Mouse (Mus musculus) neural tube, embryonic 11.5 days (tissue): ENCODE results near the gene Bmper. TPM values are rescaled to one million over a fixed set of nuclear protein-coding genes. Genes with fewer than 3 reads are reported as not detected.

Source experiments
- ATAC-seq: fragments of 200-750 bp; cut with Nextera tagmentation; 2 replicates; pipeline ENCODE4 v1.8.0; 2017; ENCODE audit warnings: moderate number of reproducible peaks, mild to moderate bottlenecking, moderate TSS enrichment, moderate library complexity; ENCODE audit not compliant: insufficient read depth, low FRiP score, low TSS enrichment
- DNase-seq: peaks from one replicate; pipeline ENCODE4 v3.0.0-alpha.2; 2015; ENCODE audit warnings: low spot score
- H3K27ac ChIP-seq: fragments of 300-500 bp; sonication (generic); 2 replicates; pipeline ENCODE4 v1.5.1; 2014; ENCODE audit warnings: low read depth, mild to moderate bottlenecking, low read length
- H3K27me3 ChIP-seq: fragments of 300-500 bp; sonication (generic); 2 replicates; pipeline ENCODE4 v1.6.1; 2014; ENCODE audit warnings: mild to moderate bottlenecking, low read length, mixed read lengths; ENCODE audit not compliant: control insufficient read depth, insufficient read depth
- H3K36me3 ChIP-seq: fragments of 300-500 bp; sonication (generic); 2 replicates; pipeline ENCODE4 v1.6.1; 2014; ENCODE audit warnings: mild to moderate bottlenecking, low read length, moderate library complexity, mixed read lengths; ENCODE audit not compliant: control insufficient read depth, insufficient read depth
- H3K4me1 ChIP-seq: fragments of 300-500 bp; sonication (generic); 2 replicates; pipeline ENCODE4 v1.6.1; 2014; ENCODE audit warnings: low read length, mixed read lengths; ENCODE audit not compliant: control insufficient read depth, insufficient read depth
- H3K4me2 ChIP-seq: fragments of 300-500 bp; sonication (generic); 2 replicates; pipeline ENCODE4 v1.6.1; 2014; ENCODE audit warnings: low read depth, mild to moderate bottlenecking, moderate library complexity
- H3K4me3 ChIP-seq: fragments of 300-500 bp; sonication (generic); 2 replicates; pipeline ENCODE4 v1.5.1; 2014; ENCODE audit warnings: low read depth, low read length
- H3K9ac ChIP-seq: fragments of 300-500 bp; sonication (generic); 2 replicates; pipeline ENCODE4 v1.6.1; 2014; ENCODE audit warnings: mild to moderate bottlenecking, low read length
- H3K9me3 ChIP-seq: fragments of 300-500 bp; sonication (generic); 2 replicates; pipeline ENCODE4 v1.6.1; 2016; ENCODE audit warnings: low read length; ENCODE audit not compliant: control insufficient read depth
- WGBS: fragments of 180-500 bp; shearing (Covaris S2); extraction: QIAGEN DNeasy Blood & Tissue Kit; methylation state at CpG from one replicate; pipeline ENCODE4 v1.1.7; 2014; 5-methylcytosine and 5-hydroxymethylcytosine counted together
- polyA plus RNA-seq: library from polyadenylated mRNA; unstranded; fragments of >200 nt; fragmentation: Nextera tagmentation; extraction: Ambion mirVana; gene quantifications from 2 replicates; pipeline ENCODE4 v1.2.1, GENCODE M21; 2014

Bmper gene
- polyA plus RNA-seq, 1 experiment from 2014 or later, result 10.5 TPM

DNA sequence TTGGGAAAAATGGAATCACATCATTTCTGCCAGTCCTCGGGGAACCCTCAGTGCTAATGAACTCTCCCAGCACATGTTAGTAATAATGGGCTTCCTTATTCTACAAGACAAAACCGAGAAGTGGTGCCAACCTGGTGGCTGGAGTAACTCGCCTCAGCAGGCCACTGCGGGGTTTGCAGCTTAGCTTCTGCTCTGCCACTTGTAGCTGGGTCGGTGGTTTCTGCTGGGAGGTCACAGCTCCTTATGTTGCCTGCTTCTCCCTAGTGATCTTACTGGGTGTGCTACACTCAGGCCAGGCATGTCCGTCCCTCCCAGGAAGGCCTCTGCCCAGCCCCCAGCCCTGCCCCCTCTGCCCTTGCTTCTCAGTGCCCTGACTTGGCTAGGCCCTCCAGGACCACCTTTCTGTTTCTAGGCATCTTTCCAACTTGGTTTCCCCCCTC lies 155.9 kb downstream of the Bmper start:
- H3K9ac ChIP-seq, result no peak overlapping the region
- H3K36me3 ChIP-seq, result no peaks in the 10 kb centered on the region
- H3K27me3 ChIP-seq, result no peaks in the 10 kb centered on the region; the same call in 1 of the 2 replicates
- H3K9me3 ChIP-seq, result no peaks in the 10 kb centered on the region
- no peak overlapping the region for H3K4me2 ChIP-seq
- peak overlapping the region; percentile 29; the same call in 1 of the 2 replicates for H3K27ac ChIP-seq
- peak; percentile 58 for ATAC-seq
- H3K4me1 ChIP-seq, result peaks cover 16% of the 10 kb centered on the region; the same call in 1 of the 2 replicates
- peak; percentile 61 for DNase-seq
- WGBS, result 21% methylated on average over 6 of the region's 6 CpGs
- no peak overlapping the region for H3K4me3 ChIP-seq

DNA sequence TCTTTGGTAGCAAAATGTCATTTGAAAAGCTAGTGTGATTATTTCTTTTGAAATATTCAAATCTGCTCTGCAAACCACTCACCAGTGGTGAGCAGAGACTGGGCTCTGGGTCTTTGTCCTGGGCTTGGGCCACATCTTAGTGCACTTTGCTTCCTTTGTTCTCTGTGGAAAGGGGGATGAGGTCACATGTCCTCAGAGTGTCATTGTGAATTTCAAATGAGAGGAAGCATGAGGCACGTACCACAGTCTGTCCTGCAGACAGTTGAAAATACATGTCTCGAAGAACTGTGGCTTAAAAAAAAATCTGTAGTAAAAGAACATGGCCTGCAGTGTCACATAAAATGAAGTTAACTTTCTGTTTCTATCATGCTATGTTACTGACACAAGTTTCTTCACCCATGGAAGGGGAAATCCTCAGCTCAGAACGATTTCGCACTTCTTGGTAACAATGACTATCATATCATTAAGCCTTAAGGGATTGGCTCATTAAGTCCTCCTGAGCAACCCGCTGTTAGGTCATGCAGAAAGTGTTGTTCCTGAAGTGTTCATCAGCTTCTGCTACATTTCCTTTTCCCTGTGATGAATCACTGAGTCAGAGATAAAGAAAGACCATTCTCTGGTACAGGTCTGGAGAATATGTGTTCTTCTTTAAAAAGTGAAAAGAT lies 157.4 kb downstream of the Bmper start:
- Histone ChIP-seq H3K27ac (no peak overlapping the region), H3K4me3 (no peak overlapping the region), H3K27me3 (no peaks in the 10 kb centered on the region; the same call in 1 of the 2 replicates), H3K4me1 (peaks cover 16% of the 10 kb centered on the region; the same call in 1 of the 2 replicates), H3K9me3 (no peaks in the 10 kb centered on the region), H3K9ac (no peak overlapping the region), H3K4me2 (no peak overlapping the region), H3K36me3 (no peaks in the 10 kb centered on the region)
- DNase-seq (peak; percentile 17), ATAC-seq (peak; percentile 56)
- 35% methylated on average over 5 of the region's 5 CpGs for WGBS

DNA sequence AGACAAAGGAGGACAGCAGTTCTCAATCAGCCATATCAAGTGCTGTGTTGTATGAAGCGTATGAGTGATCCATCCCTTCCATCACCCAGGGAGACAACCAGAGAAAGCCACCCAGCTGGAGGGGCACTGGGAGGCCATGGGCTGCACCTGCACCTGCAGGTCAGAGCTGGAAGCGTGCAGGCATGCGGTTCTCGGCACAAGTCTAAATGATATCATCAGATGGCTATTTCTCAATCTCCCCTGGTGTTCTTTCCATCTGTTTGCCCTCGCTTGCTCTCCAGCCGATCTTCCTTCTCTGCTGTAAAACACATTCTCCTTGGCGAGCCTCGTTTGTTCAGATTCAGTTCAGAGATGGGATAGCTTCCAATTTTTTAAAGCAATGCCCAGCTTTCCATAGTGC lies 160.4 kb downstream of the Bmper start:
- 78% methylated on average over 8 of the region's 8 CpGs for WGBS
- H3K36me3 ChIP-seq, result no peaks in the 10 kb centered on the region
- H3K4me1 ChIP-seq, result peaks cover 14% of the 10 kb centered on the region; the same call in 1 of the 2 replicates
- no peaks in the 10 kb centered on the region for H3K9me3 ChIP-seq
- no peak for DNase-seq
- ATAC-seq, result no peak
- no peak overlapping the region for H3K9ac ChIP-seq
- no peak overlapping the region for H3K4me2 ChIP-seq
- no peaks in the 10 kb centered on the region for H3K27me3 ChIP-seq
- no peak overlapping the region for H3K4me3 ChIP-seq
- no peak overlapping the region for H3K27ac ChIP-seq

DNA sequence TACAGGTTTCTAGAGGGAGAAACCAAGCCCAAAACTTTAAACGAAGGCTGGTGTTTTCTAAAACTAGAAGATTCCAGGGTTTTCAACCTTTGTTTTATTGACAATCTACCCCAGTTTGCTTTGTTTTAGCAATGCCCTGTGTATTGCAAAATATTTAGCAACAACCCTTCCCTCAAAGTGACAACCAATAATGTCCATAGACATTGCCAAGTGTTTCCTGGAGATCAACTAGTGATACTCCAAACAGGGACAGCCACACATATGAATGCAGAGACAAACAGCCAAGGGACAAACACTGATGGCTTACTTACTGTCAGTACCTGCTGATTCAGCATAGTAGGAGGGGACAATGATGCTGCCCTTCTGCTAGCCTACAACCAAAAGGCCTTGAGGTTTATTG lies 161.0 kb downstream of the Bmper start:
- H3K4me2 ChIP-seq, result no peak overlapping the region
- H3K27me3 ChIP-seq, result no peaks in the 10 kb centered on the region
- ATAC-seq, result no peak
- no peak overlapping the region for H3K9ac ChIP-seq
- H3K4me1 ChIP-seq, result peaks cover 8% of the 10 kb centered on the region; the same call in 1 of the 2 replicates
- no peak overlapping the region for H3K27ac ChIP-seq
- WGBS, result 97% methylated on average over 1 of the region's 1 CpGs
- no peaks in the 10 kb centered on the region for H3K36me3 ChIP-seq
- H3K4me3 ChIP-seq, result no peak overlapping the region
- no peaks in the 10 kb centered on the region for H3K9me3 ChIP-seq
- no peak for DNase-seq

DNA sequence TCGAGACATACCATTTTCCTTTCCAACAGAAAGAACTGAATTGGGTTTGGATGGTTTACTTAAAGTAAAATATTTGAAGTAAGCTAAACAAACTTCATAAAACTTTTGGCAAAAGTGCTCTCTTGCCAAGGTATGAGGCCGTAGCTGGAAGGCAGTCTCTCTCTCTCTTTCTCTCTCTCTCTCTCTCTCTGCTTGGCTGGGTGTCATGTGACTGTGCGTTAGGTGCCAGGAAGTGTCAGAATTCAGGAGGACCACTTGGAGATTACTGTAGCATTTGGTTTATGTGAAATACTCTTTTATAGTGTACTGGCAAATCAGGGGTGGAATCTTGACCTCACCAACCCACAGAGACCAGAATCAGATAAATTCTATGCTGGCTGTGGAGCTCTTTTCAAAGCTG lies 162.0 kb downstream of the Bmper start:
- ATAC-seq (no peak), DNase-seq (no peak)
- Histone ChIP-seq H3K36me3 (no peaks in the 10 kb centered on the region), H3K9ac (no peak overlapping the region), H3K27ac (no peak overlapping the region), H3K27me3 (no peaks in the 10 kb centered on the region), H3K4me1 (peaks cover under 1% of the 10 kb centered on the region; the same call in 1 of the 2 replicates), H3K9me3 (no peaks in the 10 kb centered on the region), H3K4me2 (no peak overlapping the region), H3K4me3 (no peak overlapping the region)
- 82% methylated on average over 3 of the region's 3 CpGs for WGBS

DNA sequence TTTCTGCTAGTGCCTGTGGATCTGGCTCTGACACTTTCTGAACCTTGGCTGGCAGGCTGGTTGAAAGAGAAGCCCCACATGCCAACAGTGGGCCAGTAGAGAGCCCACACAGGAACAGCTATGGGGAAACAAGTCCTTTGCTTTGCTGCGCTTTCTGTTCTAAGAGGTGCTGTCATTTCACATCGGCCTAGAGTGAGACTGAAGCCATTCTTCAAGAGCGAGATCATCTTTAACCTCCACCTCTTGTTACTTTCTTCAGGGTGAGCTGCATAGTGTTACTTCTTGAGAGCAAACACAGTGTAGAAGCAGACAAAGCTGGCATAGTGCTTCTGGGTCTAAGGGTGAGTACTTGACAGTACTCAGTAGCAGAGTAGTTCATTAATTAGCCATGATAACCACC lies 163.3 kb downstream of the Bmper start:
- WGBS, result 76% methylated on average over 3 of the region's 3 CpGs
- ATAC-seq (no peak), DNase-seq (no peak)
- Histone ChIP-seq H3K4me2 (no peak overlapping the region), H3K4me1 (no peaks in the 10 kb centered on the region), H3K9ac (no peak overlapping the region), H3K9me3 (no peaks in the 10 kb centered on the region), H3K27me3 (no peaks in the 10 kb centered on the region), H3K4me3 (no peak overlapping the region), H3K36me3 (no peaks in the 10 kb centered on the region), H3K27ac (no peak overlapping the region)

DNA sequence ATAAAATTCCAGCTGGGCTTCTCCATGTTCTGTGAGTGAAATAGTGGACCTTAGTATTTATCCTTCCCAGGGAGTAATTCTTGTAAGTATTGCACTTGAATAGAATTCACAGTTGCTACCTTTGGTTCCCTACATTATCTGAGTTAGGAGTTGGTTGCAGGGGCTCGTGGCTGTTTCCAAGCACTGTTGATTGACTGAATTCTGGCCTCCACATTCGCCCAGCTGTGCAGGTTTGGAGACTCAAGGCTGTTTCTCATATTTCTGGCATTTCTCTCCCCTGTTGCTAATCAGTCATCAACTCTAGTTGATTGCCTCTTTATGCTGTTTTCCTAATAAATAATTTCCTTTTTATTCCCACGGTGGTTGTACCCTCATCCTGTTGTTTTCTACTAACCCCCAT lies 167.2 kb downstream of the Bmper start:
- 80% methylated on average over 3 of the region's 3 CpGs for WGBS
- Histone ChIP-seq H3K9me3 (no peaks in the 10 kb centered on the region), H3K4me3 (no peak overlapping the region), H3K27ac (no peak overlapping the region), H3K27me3 (no peaks in the 10 kb centered on the region), H3K36me3 (no peaks in the 10 kb centered on the region), H3K4me2 (no peak overlapping the region), H3K4me1 (no peaks in the 10 kb centered on the region), H3K9ac (no peak overlapping the region)
- ATAC-seq, result no peak
- no peak for DNase-seq

DNA sequence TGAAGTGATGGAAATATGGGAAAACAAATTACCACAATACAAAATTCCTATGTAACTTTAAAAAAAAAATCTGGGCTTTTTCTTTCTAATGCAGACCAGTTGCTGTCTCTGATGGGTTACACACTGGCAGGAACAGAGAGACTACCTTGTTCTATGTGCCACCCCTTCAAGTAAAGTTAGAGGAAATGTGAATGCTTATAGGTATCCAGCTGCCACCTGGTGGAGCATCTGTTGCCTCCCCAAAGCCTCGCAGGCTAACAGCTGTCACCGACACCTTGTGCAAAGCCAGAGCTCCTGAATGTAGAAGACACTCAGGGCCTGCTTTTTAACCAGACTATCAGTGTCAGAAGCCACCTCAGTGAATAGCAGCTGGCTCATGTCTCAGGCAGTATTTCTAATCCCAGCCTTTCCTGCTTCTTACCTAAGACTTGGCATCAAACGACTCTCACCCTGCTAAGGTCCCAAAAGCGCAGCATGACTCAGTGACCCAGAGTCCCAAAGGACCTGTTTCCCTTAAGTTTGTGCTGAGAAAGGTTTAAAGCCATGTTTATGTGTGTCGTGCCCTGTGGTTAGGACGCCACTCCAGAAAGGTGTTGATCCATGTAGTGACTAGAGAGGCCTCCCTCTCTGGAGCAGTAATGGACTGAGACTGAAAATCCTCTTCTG lies 171.9 kb downstream of the Bmper start:
- no peaks in the 10 kb centered on the region for H3K4me1 ChIP-seq
- no peak for ATAC-seq
- 74% methylated on average over 6 of the region's 6 CpGs for WGBS

DNA sequence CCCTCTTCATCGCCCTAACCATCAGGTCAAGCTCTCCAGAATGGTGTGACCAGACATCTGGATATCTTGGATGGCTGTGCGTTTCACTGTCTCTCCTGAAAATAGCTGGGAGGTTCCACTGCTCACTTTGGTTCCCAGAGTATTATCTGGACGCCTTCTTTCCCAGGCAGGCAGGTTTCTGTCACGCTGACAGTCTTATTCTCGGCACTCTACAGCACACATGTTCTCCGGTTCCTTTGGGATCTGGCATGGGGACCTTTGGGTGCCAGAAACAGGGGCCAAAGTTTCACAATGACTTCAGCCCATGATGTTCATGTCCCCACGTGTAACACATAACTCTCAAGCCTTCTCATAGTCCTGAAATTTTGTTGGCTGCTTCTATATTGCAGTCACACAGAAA lies 173.3 kb downstream of the Bmper start:
- no peaks in the 10 kb centered on the region for H3K9me3 ChIP-seq
- no peak for ATAC-seq
- H3K4me1 ChIP-seq, result no peaks in the 10 kb centered on the region
- H3K9ac ChIP-seq, result no peak overlapping the region
- no peak overlapping the region for H3K27ac ChIP-seq
- no peaks in the 10 kb centered on the region for H3K27me3 ChIP-seq
- DNase-seq, result no peak
- no peak overlapping the region for H3K4me2 ChIP-seq
- H3K4me3 ChIP-seq, result no peak overlapping the region
- no peaks in the 10 kb centered on the region for H3K36me3 ChIP-seq
- 88% methylated on average over 7 of the region's 7 CpGs for WGBS

More for the DNA sequence above, 171.9 kb downstream of the Bmper start:
- H3K4me3 ChIP-seq, result no peak overlapping the region
- no peak overlapping the region for H3K27ac ChIP-seq
- H3K9ac ChIP-seq, result no peak overlapping the region
- H3K9me3 ChIP-seq, result no peaks in the 10 kb centered on the region
- no peaks in the 10 kb centered on the region for H3K27me3 ChIP-seq
- no peaks in the 10 kb centered on the region for H3K36me3 ChIP-seq
- DNase-seq, result no peak
- no peak overlapping the region for H3K4me2 ChIP-seq
